Mouse (Mus musculus) kidney, adult 2 months (tissue): ENCODE measurements at regions not wholly inside any gene's neighbourhood (a gene's known extent, or its start where the extent isn't known, plus 50 kb on each side); places are given as distances from the start of the nearest gene placed in this dataset.

Experiments
- DNase-seq: peaks from one replicate; pipeline ENCODE4 v3.0.0; 2021
- H3K27ac ChIP-seq: fragments of 200-500 bp; 2 replicates; pipeline ENCODE4 v1.5.1; 2012; ENCODE audit warnings: low read depth, low read length, control low read depth, inconsistent platforms; ENCODE audit not compliant: insufficient read depth
- H3K27me3 ChIP-seq: fragments of 200-500 bp; replicated peaks from 2 replicates; pipeline ENCODE4 v1.6.1; 2012; ENCODE audit warnings: mild to moderate bottlenecking, moderate library complexity, low read length, inconsistent platforms; ENCODE audit not compliant: control insufficient read depth, insufficient read depth
- H3K36me3 ChIP-seq: fragments of 200-500 bp; 2 replicates; pipeline ENCODE4 v1.6.1; 2012; ENCODE audit warnings: mild to moderate bottlenecking, moderate library complexity, low read length, inconsistent platforms; ENCODE audit not compliant: control insufficient read depth, insufficient read depth
- H3K4me1 ChIP-seq: fragments of 200-500 bp; 2 replicates; pipeline ENCODE4 v1.6.1; 2011; ENCODE audit warnings: low read length; ENCODE audit not compliant: control insufficient read depth, insufficient read depth
- H3K4me3 ChIP-seq: fragments of 200-500 bp; 2 replicates; pipeline ENCODE4 v1.5.1; 2011; ENCODE audit warnings: mild to moderate bottlenecking, low read depth, low read length, control low read depth; ENCODE audit not compliant: insufficient read depth
- CTCF ChIP-seq: fragments of 200-500 bp; conservative IDR thresholded peaks from 2 replicates; pipeline ENCODE4 v1.5.1; 2011; ENCODE audit warnings: low read depth, mild to moderate bottlenecking, control low read depth, low read length, moderate library complexity, mixed read lengths; ENCODE audit not compliant: insufficient read depth, insufficient read length
- POLR2A ChIP-seq: fragments of 200-500 bp; IDR thresholded peaks from one replicate; pipeline ENCODE4 v1.6.1; 2011; ENCODE audit warnings: low read depth, low read length, control low read depth
- WGBS: fragments of 180-500 bp; shearing (Covaris S2); methylation state at CpG from one replicate; pipeline ENCODE4 v1.1.7; 2018; 5-methylcytosine and 5-hydroxymethylcytosine counted together

- TF ChIP-seq CTCF: no peak
- TF ChIP-seq POLR2A: no peak
- Histone ChIP-seq H3K36me3 (no peaks in the 10 kb centered on the region), H3K27me3 (no peaks in the 10 kb centered on the region), H3K27ac (no peak overlapping the region), H3K4me3 (no peak overlapping the region), H3K4me1 (no peaks in the 10 kb centered on the region)
- 62% methylated on average over 12 of the region's 12 CpGs for WGBS
- no peak for DNase-seq
Measured at GRCm38 (mm10) chr10:21446641-21447040, 69.5 kb downstream of the Aldh8a1 start.

- Histone ChIP-seq H3K4me3 (no peak overlapping the region), H3K4me1 (no peaks in the 10 kb centered on the region), H3K36me3 (no peaks in the 10 kb centered on the region), H3K27me3 (no peaks in the 10 kb centered on the region), H3K27ac (no peak overlapping the region)
- WGBS: 82% methylated on average over 3 of the region's 3 CpGs
- DNase-seq: no peak
- TF ChIP-seq CTCF (no peak), POLR2A (no peak)
Measured at GRCm38 (mm10) chr10:21448132-21448531, 71.0 kb downstream of the Aldh8a1 start.

GRCm38 (mm10) chr10:21448942-21449341 lies 71.9 kb downstream of the Aldh8a1 start:
- no peak overlapping the region for H3K4me3 ChIP-seq
- TF ChIP-seq CTCF (no peak), POLR2A (no peak)
- no peaks in the 10 kb centered on the region for H3K27me3 ChIP-seq
- DNase-seq: no peak
- WGBS: 86% methylated on average over 5 of the region's 5 CpGs
- no peaks in the 10 kb centered on the region for H3K4me1 ChIP-seq
- no peak overlapping the region for H3K27ac ChIP-seq
- H3K36me3 ChIP-seq: no peaks in the 10 kb centered on the region

GRCm38 (mm10) chr10:21452611-21453010 lies 75.5 kb downstream of the Aldh8a1 start:
- TF ChIP-seq CTCF (no peak), POLR2A (no peak)
- H3K36me3 ChIP-seq: no peaks in the 10 kb centered on the region
- DNase-seq: no peak
- H3K27ac ChIP-seq: no peak overlapping the region
- H3K4me1 ChIP-seq: no peaks in the 10 kb centered on the region
- H3K4me3 ChIP-seq: no peak overlapping the region
- 93% methylated on average over 2 of the region's 2 CpGs for WGBS
- H3K27me3 ChIP-seq: no peaks in the 10 kb centered on the region

- H3K4me1 ChIP-seq: no peaks in the 10 kb centered on the region
- 45% methylated on average over 3 of the region's 3 CpGs for WGBS
- no peak overlapping the region for H3K4me3 ChIP-seq
- H3K27me3 ChIP-seq: no peaks in the 10 kb centered on the region
- no peaks in the 10 kb centered on the region for H3K36me3 ChIP-seq
- TF ChIP-seq CTCF (no peak), POLR2A (no peak)
- no peak overlapping the region for H3K27ac ChIP-seq
- DNase-seq: no peak
Measured at GRCm38 (mm10) chr10:21453527-21453926, 76.4 kb downstream of the Aldh8a1 start.

GRCm38 (mm10) chr10:21454153-21454552 lies 77.1 kb downstream of the Aldh8a1 start:
- no peak for DNase-seq
- no peak for TF ChIP-seq POLR2A
- no peak for TF ChIP-seq CTCF
- H3K27ac ChIP-seq: no peak overlapping the region
- WGBS: 87% methylated on average over 5 of the region's 5 CpGs
- no peak overlapping the region for H3K4me3 ChIP-seq
- no peaks in the 10 kb centered on the region for H3K27me3 ChIP-seq
- no peaks in the 10 kb centered on the region for H3K4me1 ChIP-seq
- no peaks in the 10 kb centered on the region for H3K36me3 ChIP-seq

- no peaks in the 10 kb centered on the region for H3K4me1 ChIP-seq
- no peaks in the 10 kb centered on the region for H3K36me3 ChIP-seq
- TF ChIP-seq POLR2A (no peak), CTCF (no peak)
- no peak overlapping the region for H3K4me3 ChIP-seq
- DNase-seq: no peak
- no peak overlapping the region for H3K27ac ChIP-seq
- WGBS: 96% methylated on average over 16 of the region's 16 CpGs
- H3K27me3 ChIP-seq: no peaks in the 10 kb centered on the region
Measured at GRCm38 (mm10) chr10:21454757-21455156, 77.7 kb downstream of the Aldh8a1 start.

GRCm38 (mm10) chr10:21455863-21456262 lies 78.8 kb downstream of the Aldh8a1 start:
- 80% methylated on average over 5 of the region's 5 CpGs for WGBS
- DNase-seq: no peak
- H3K4me1 ChIP-seq: peaks cover 7% of the 10 kb centered on the region; the same call in 1 of the 2 replicates
- no peak overlapping the region for H3K27ac ChIP-seq
- no peaks in the 10 kb centered on the region for H3K36me3 ChIP-seq
- no peak for TF ChIP-seq POLR2A
- TF ChIP-seq CTCF: no peak
- no peak overlapping the region for H3K4me3 ChIP-seq
- H3K27me3 ChIP-seq: no peaks in the 10 kb centered on the region
